Mouse (Mus musculus) cortical plate, adult 2 months (tissue): ENCODE data around the gene Fhad1. TPM values are rescaled to one million over a fixed set of nuclear protein-coding genes. Genes with fewer than 3 reads are reported as not detected.

ENCODE experiments used
- H3K27ac ChIP-seq: fragments of 200-500 bp; 2 replicates; pipeline ENCODE4 v1.5.1; 2012; ENCODE audit warnings: low read length, control low read depth, inconsistent platforms; ENCODE audit not compliant: insufficient read depth
- H3K4me1 ChIP-seq: fragments of 200-500 bp; 2 replicates; pipeline ENCODE4 v1.6.1; 2011; ENCODE audit warnings: low read length; ENCODE audit not compliant: control insufficient read depth, insufficient read depth
- H3K4me3 ChIP-seq: fragments of 200-500 bp; 2 replicates; pipeline ENCODE4 v1.5.1; 2011; ENCODE audit warnings: mild to moderate bottlenecking, low read length, control low read depth; ENCODE audit not compliant: insufficient read depth
- CTCF ChIP-seq: fragments of 200-500 bp; IDR thresholded peaks from 2 replicates; pipeline ENCODE4 v1.5.1; 2011; ENCODE audit warnings: mild to moderate bottlenecking, control low read depth, low read length; ENCODE audit not compliant: insufficient read depth; ENCODE audit errors: extremely low read depth
- POLR2A ChIP-seq: fragments of 200-500 bp; IDR thresholded peaks from 2 replicates; pipeline ENCODE4 v1.6.1; 2011; ENCODE audit warnings: mild to moderate bottlenecking, low read length, control low read depth; ENCODE audit not compliant: insufficient read depth; ENCODE audit errors: extremely low read depth
- polyA plus RNA-seq: library from polyadenylated mRNA; depleted of rRNA; stranded (reverse); fragments of >200 nt; gene quantifications from 2 replicates; pipeline ENCODE4 v1.2.3, GENCODE M21; 2012; rRNA removed

Fhad1 gene
- polyA plus RNA-seq, 1 experiment: 8.2 TPM

GRCm38 (mm10) chr4:141862867-141863266, 152.0 kb downstream of the Fhad1 start:
- Histone ChIP-seq H3K27ac (peak overlapping the region; percentile 45; the same call in 1 of the 2 replicates), H3K4me1 (peaks cover 7% of the 10 kb centered on the region), H3K4me3 (no peak overlapping the region)
- no peak for TF ChIP-seq CTCF
- no peak for TF ChIP-seq POLR2A

DNA sequence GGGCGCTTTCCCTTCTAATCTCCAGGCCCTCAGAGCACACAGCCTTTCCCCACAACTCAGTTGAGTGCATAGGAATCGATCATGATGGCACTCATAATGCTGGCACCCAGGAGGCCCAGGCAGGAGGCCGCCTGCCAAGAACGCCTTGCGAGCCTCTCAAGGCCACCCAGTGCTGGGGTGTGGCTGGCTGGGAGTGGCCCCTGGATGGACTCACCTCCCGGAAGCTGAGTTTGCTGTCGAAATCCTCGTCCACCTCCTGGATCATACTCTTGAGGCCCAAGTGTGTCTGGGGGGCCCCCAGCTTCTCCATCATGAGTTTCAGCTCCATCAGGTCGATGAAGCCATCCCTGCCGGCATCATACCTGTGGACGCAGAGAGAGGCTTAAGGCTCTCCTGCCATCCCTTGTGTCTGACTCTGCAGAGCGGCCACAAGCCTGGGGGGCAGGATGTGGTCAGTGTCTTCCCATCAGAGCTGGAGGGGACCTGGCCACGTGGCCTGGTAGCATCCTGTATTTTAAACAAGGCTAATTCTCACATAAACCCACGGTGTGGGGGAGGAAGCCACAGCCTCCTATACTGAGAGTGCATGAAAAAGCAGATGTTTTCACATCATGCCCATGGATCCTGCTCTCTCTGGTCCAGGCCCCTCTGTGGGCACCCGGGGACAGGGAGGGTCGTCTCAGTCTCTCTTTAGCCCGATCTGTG, 153.1 kb downstream of the Fhad1 start:
- peaks cover 4% of the 10 kb centered on the region for H3K4me1 ChIP-seq
- H3K27ac ChIP-seq: no peak overlapping the region
- no peak overlapping the region for H3K4me3 ChIP-seq
- no peak for TF ChIP-seq CTCF
- TF ChIP-seq POLR2A: no peak

GRCm38 (mm10) chr4:141860246-141860841, 154.5 kb downstream of the Fhad1 start:
- TF ChIP-seq POLR2A (no peak), CTCF (no peak)
- H3K4me1 ChIP-seq: no peaks in the 10 kb centered on the region; the same call in none of the 2 replicates
- no peak overlapping the region for H3K4me3 ChIP-seq
- no peak overlapping the region for H3K27ac ChIP-seq

DNA sequence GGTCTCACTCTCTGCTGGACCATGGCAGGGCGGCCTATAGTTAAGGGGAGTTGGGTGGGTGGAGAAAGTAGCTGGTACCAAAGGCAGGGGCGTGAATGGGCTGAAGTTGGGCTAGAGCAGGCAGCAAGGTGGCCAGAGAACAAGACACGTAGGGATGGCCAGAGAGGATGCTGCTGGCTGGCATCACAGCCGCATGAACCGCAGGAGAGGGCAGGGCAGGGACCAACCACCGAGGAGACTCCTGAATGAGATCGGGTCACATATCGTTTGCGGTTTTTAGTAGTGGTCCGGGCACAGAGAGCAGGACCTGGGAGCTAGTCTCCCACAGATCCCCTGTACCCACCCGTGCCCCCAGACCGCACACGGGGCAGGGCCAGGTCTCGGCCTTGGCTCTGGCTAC, 155.5 kb downstream of the Fhad1 start:
- Histone ChIP-seq H3K4me1 (no peaks in the 10 kb centered on the region; the same call in 1 of the 2 replicates), H3K4me3 (no peak overlapping the region), H3K27ac (no peak overlapping the region)
- TF ChIP-seq CTCF: no peak
- no peak for TF ChIP-seq POLR2A

GRCm38 (mm10) chr4:141858501-141858900, 156.4 kb downstream of the Fhad1 start:
- H3K4me3 ChIP-seq: no peak overlapping the region
- peak overlapping the region; percentile 32 for H3K27ac ChIP-seq
- TF ChIP-seq CTCF (no peak), POLR2A (no peak)
- H3K4me1 ChIP-seq: no peaks in the 10 kb centered on the region; the same call in 1 of the 2 replicates

GRCm38 (mm10) chr4:141857422-141857930, 157.4 kb downstream of the Fhad1 start:
- H3K27ac ChIP-seq: no peak overlapping the region

DNA sequence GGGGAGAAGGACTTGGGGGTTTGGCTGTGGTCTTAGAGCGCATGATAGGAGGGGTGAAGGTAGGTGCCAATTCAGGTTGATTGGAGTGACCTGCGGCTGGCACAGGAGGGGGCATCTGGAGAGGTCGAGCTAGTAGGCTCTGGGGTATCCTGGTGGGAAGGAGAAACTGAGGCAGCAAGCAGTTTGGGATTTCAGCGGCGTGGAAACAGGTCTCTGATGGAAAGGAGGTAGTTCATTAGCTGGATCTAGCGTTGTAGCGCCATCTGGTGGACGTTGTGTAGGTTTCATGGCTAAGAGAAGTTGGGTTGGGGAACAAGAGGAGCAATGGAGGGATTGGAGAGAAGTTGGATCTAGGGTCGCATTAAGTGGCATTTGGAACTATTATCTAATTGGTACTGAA, 161.4 kb downstream of the Fhad1 start:
- TF ChIP-seq CTCF: peak; percentile 84
- TF ChIP-seq POLR2A: no peak
- no peak overlapping the region for H3K4me3 ChIP-seq
- no peaks in the 10 kb centered on the region for H3K4me1 ChIP-seq
- no peak overlapping the region for H3K27ac ChIP-seq

More at GRCm38 (mm10) chr4:141857422-141857930, 157.4 kb downstream of the Fhad1 start:
- Histone ChIP-seq H3K4me3 (no peak overlapping the region), H3K4me1 (no peaks in the 10 kb centered on the region)
- TF ChIP-seq POLR2A (peak; percentile 19; the same call in 1 of the 2 replicates), CTCF (peak; percentile 91)

DNA sequence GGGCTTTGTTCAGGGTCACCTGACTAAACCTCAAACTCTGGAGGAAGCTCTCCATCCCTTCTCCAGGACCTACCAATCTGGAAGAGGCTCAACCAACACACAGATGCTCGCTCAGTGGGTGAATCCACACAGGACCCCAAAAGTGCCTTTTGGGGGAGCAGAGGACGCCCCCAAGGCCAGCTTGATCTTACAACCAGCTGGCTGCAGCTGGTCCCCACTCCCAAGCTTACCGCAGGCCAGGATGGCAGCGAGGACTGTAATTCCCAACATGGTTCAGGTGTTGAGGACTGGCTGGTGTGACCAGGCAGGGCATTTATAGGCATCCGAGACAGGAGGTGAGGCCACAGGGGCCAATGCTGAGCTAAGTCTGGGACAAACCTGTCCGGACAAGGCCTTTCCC, 168.9 kb downstream of the Fhad1 start, which contains the start of gene Ctrc:
Gene Ctrc, minus strand, starts transcription at position 361 of the 400 bp plus-strand sequence.
- no peak for TF ChIP-seq POLR2A
- TF ChIP-seq CTCF: no peak
- Histone ChIP-seq H3K4me1 (no peaks in the 10 kb centered on the region), H3K4me3 (no peak within 1 kb of the TSS), H3K27ac (no peak within 1 kb of the TSS)

Other genes starting within 250 kb of the Fhad1 start
- 30.1 and 31.8 TPM in 2 replicates for gene Dnajc16, start 224.2 kb downstream of the Fhad1 start, polyA plus RNA-seq
- gene Casp9, start 221.5 kb downstream of the Fhad1 start, polyA plus RNA-seq: 20.8 and 21.6 TPM in 2 replicates
- 0.13 and 0.17 TPM in 2 replicates for gene Cela2a, start 188.9 kb downstream of the Fhad1 start, polyA plus RNA-seq
- not detected in 2 replicates for gene Ctrc, start 168.7 kb downstream of the Fhad1 start, polyA plus RNA-seq
- 360 and 365 TPM in 2 replicates for gene Efhd2, start 140.2 kb downstream of the Fhad1 start, polyA plus RNA-seq
- 8.4 and 9.7 TPM in 2 replicates for gene Tmem51, start 69.2 kb upstream of the Fhad1 start, polyA plus RNA-seq
- gene Kazn, start 224.3 kb upstream of the Fhad1 start, polyA plus RNA-seq: 45.8 and 60.3 TPM in 2 replicates